Mouse (Mus musculus): Measurements from ENCODE around the gene Pbx1.

Pbx1 gene

GRCm38 (mm10) chr1:168293673-168294072 lies 138.4 kb downstream of the Pbx1 start:
- DNase-seq: no peak

GRCm38 (mm10) chr1:168292106-168292505 lies 140.0 kb downstream of the Pbx1 start:
- DNase-seq: no peak

DNA sequence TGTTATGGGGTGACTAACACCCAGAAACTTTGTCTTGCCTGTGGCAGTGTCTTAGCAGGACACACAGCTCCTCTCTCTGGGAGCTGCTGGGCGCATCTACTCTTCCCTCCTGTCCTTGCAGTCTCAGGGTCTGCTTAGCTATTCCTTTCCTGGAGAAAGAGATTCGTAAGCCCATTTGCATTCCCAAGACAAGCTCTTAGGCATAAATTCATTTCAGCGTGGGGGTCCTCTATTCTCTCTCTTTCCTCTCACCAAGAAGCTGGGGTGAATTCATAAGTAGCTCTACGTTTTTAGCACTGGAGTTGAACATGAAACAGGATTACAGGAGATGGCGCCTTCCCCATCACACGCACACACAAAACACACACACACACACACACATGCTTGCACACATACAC lies 140.4 kb downstream of the Pbx1 start:
- DNase-seq: no peak

GRCm38 (mm10) chr1:168291001-168291642 lies 140.9 kb downstream of the Pbx1 start:
- DNase-seq: no peak

GRCm38 (mm10) chr1:168290236-168290985 lies 141.7 kb downstream of the Pbx1 start:
- no peak for DNase-seq

DNA sequence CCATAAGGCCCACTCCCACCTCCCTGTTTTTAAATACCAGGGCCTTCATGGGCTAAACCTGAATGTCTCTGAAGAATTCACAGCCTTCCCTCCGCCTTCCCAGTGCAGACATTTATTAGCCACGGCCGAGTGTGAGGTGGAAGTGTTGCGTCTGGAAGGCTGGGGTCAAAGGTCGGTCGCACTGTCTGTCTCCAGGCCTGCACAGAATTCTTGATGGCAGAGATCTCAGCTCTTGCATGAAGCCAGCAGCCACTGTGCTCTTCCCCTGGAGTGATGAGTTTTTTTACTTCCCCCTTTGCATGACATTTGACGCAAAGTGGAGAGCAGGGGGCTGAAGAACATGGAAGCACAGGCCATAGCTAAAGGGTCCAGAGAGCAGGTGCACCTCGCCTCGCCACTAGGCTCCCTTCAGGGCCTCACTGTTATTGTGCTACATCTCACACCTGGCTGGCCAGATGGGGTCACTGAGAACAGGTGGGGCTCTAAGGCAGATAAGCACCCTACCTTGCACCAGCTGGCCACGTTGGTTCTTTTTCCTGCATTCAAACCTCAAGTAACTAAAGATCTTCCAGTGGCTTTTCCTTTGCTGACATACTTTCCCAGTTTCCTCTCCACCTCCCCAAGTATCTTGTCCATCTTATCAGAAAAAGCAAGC lies 143.1 kb downstream of the Pbx1 start:
- DNase-seq: peak; percentile 56

- DNase-seq: peak; percentile 91
Observed at GRCm38 (mm10) chr1:168287843-168288591, 144.1 kb downstream of the Pbx1 start.

DNA sequence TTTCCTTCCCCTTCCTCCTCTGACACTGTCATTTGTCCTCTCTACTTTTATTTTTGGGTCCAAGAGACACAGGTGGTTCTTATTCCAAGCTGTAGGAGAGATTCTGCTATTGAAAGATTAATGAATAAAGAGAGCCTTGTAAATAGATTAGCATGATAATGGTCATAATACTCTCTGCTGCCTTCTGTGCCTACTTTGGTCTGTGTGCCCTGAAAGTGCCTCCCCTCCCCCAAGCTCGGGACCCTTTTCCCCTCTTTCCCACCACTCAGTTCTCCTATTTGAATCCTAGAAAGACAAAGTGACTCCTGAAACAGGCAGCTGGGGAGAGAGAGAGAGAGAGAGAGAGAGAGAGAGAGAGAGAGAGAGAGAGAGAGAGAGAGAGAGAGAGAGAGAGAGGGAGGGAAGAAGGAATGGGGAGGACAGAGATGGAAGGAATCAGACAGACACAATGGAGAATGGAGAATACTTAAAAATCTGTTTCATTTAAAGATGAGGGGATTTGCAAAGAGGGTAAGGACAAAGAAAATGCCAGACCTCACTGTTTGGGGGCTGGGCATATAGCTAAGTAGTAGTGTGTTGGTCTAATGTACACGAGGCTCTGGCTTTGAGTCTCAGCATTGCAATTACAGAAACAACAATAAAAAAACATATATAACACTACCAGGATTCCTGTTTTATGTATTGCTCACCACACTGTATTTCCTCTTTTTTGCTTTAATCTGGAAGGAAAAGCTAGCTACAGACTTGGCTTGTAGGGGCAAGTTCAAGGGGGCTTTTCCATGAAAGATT lies 145.0 kb downstream of the Pbx1 start:
- no peak for DNase-seq

DNA sequence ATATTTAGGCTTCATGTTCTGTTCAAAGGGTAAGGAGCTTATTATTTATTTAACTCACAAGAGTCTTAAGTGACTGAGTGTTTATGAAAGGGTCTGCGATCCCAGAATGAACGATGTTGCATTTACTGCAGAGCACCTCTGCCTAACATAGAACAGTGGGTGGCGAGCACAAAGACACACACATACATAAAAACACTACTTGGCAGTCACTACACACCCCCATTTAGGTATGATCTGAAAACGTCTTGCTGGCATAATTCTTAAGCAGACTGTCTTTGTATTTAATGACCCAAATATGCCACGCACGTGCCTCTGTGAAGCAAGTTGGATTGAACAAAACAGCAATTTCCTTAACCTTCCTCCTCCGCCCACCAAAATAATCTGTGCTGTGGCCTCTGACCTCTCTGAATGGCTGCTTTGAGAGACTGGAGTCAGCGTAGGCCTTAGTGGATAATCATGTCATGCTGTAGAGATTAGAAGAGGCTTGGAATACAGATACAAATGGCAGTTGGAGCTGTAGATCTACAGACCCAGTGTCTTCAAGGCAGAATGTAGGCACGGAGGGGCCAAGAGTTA lies 147.4 kb downstream of the Pbx1 start:
- DNase-seq: no peak

- no peak for DNase-seq
Observed at GRCm38 (mm10) chr1:168283841-168284565, 148.1 kb downstream of the Pbx1 start.

DNA sequence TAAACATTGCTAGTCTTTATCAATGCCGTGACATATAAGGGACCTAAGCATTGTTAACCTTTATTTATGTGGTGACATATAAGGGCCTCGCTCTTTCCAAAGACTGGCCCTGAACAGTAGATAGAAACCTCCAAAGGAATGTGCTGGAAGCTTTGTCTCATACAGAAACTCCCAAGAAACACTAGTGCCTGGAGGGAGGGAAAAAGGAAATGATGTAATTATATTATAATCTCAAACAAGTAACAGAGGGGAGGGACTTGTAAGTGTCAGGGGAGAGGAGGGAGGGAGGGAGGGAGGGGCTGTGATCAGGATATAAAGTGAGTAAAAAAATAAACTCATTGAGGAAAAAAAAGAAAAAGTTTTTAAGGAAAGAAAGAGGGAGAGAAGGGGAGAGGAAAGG lies 148.6 kb downstream of the Pbx1 start:
- DNase-seq: no peak

DNA sequence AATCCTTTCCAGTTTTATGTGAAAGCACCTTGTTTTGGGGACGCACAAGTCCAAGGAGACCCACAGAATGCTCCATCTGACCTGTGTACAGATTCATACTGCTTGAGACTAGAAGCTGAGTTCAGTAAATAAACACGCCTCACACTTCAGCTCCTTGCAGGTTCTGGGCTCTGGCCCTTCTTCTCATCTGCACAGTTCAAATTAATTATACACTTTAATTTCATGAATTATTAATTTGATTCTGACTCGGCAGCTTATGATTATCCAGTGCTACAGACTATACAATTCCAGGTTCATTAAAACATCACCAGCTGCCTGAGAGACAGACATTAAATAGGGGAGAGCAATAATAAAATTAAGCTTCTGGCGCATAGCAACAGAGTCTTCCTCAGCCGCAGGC lies 156.4 kb downstream of the Pbx1 start:
- no peak for DNase-seq

DNA sequence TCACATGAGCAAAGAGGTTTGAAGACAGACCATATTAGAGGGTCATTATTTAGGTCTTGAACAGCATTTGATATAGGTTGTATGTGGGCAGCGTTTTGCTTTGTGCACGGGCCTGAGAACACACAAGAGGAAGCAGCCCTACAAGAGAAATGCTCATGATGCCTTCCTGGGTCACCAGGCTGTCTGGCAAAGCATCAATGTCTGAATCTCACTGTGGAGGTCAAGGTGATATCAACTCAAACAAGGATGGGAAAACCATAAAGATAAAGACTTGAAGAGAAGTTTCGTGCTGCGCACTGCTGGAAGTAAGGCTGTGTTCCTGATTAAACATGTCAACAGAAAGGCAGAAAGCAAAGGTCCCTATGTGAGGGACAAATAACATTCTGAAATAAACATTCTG lies 157.8 kb downstream of the Pbx1 start:
- DNase-seq: no peak

DNA sequence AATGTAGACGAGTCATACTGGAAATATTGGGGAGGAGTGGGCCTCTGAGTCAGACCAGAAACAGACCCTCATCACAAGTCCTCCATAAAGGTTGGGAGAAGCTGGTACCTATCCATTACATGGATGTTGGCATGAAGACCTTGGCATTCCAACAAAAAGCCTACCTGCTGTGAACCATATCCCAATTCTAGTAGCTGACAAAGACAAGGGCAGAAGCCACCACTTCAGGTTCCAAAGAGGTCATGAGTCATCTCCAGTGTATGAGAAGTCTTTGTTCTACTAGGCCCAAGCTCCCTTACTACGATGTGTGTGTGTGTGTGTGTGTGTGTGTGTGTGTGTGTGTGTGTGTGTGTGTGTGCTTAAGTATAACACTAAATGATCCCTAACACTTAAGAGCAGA lies 160.0 kb downstream of the Pbx1 start:
- DNase-seq: no peak

GRCm38 (mm10) chr1:168271207-168271606 lies 160.9 kb downstream of the Pbx1 start:
- no peak for DNase-seq

GRCm38 (mm10) chr1:168268751-168269623 lies 163.1 kb downstream of the Pbx1 start:
- DNase-seq: no peak

DNA sequence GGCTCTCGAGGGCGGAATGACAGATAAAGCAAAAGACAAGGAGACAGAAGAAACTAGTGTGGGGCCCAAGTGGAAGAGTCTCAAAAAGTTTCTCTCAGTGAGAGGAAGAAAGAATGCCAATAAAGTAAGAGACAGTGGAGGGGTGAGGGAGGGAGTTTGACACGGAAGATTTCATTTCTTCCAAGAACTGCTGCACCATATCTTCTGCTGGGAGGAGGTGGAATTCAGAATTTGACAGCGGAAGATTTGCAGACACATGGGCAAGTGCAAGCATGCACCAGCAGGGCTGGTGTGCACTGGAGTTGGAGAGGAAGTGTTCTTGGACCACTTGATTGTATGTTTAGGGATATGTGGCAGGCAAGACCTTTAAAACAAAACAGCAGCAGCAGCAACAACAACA lies 163.8 kb downstream of the Pbx1 start:
- DNase-seq: no peak

DNA sequence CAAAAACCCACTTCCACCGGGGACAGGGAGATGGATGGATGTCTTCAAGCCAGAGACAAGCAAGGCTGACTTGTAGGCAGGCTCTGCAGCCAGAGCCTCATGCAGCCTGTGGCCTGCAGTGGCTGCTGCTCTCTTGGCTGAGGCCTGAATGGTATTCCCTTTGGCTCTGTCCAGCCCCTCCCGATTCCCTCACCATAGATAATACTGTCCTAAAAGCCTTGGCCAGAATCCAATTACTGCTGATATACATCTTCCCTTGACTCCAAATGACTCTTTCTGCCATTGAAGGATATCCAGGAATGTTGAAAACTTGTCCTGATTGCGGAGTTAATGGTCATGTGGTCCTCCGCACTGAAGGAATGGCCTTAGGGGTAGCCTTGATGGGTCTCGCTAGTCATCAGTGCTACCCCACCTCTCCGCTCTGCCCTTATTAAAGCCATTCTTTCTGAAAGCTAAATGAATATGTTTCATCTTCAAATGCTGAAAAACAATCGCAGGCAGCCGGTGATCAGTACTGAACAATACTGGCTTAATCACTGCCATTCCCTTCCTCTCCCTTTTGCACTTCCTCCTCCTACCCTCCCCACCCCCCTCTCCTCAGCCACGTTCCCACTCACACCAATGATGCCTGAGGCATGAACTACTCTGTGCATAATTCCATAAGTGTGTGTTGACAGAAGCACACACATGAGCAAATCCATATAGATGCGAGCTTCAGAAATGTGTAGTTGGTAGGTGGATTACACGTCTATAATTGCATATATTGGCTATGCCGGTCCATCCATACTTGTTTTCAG lies 166.3 kb downstream of the Pbx1 start:
- DNase-seq: no peak

DNA sequence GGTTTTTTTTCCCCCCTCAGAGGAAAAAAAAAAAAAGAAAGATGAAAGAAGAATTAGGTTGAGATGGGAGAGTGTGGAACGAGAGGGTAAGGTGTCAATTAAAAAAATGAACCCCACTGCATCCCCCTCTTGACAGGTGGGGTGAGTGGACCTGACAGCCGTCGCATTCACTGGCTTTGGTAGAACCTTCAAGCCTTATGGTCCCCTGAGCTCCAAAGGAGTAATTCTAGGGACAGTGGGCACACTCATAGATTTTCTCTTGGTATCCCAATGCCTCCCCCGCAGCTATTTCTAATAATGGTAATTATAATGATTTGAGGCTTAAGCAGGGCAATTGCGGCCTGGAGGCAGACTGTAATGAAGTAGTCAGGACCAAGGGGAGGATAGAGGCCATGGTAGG lies 167.0 kb downstream of the Pbx1 start:
- no peak for DNase-seq

DNA sequence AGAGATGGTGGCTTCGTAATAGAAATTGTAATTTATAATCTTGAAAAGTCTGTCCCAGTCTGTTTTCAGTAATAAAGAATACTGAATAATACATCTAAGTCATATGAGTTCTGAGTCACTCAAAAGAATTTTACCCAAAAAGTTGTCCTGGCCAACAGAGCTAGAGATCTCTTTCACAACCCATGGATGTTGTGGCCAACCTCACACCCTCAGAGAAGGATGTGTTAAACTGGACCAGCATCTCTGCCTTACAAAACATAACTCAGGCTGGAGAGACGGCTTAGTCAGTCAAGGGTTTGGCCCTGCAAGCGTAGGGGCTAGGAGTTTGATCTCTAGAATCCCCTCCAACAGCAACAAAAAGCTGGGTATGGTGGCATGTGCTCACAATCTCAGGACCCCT lies 171.7 kb downstream of the Pbx1 start:
- no peak for DNase-seq
